9 mouse cellular contexts compared by ENCODE assay signal in the genomic region with DNA sequence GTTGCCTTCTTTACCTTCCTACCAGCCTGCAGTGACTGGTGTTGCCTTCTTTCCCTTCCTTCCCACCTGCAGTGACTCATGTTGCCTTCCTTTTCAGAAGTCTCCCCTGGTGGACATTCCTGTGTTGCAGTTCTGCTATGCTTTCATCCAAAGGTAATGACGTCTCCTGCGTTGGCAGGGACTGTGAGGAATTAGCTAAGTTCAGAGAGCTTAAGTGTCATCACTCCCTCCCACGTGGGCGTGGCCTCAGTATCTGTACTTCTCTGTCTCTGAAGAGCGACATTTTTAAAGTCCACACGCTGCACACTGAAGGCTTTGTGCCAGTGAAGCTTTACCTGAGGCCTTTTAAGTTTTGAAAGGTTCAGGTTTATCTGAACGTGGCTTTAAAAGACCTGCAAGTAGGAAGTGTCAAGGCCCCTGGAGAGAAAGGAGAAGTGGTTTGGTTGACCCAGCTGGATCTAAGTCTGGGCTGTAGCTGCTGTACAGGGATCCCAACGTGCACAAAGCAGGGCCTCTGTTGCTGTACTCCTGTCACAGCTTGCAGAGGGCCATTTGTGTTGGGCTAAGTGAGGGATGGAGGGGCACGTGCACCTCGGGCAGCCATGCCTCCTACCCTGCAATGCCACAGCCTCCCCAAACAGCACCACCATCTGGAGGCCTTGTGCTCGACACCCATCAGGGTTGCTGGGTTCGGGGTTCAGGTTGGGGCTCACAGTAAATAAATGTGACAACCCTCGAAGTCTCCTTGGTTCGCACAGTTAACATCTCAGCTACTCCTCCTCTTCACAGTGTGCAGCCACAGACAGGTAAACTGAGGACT. TPM values are rescaled to one million over a fixed set of nuclear protein-coding genes. Genes with fewer than 3 reads are reported as not detected.
DNase-seq lines count a peak whose midpoint lies in the region; ATAC-seq and TF ChIP-seq lines count a peak whose summit lies in the region.
"Had no signal": no experiment of that assay in that cellular context is flagged by ENCODE, and none has a peak within 500 bp of the region (broad histone marks: within the 10 kb centered on the region; RNA-seq: fewer than 3 reads in every experiment).

No protein-coding gene starts in this region.

- ATAC-seq in liver, embryonic 15.5 days (ENCODE audit: insufficient read depth) = peak; percentile 54; the same call in 1 of the 2 replicates
- peak; percentile 65 for ATAC-seq in stomach, postnatal 0 days (ENCODE audit: low FRiP score, low TSS enrichment)
- ATAC-seq: hindbrain, embryonic 16.5 days had no signal

- H3K4me3 ChIP-seq in liver, embryonic 15.5 days (replicated peaks) = no peak overlapping the region
- no peak overlapping the region for H3K4me3 ChIP-seq in stomach, postnatal 0 days (ENCODE audit: low read depth, low read length)

- TF ChIP-seq EP300 in stomach, postnatal 0 days (optimal IDR thresholded peaks at IDR 0.05) = no peak

- peak; percentile 61 for TF ChIP-seq CTCF in stomach, postnatal 0 days (IDR thresholded peaks at IDR 0.05; ENCODE audit: low read depth)

- H3K27ac ChIP-seq in liver, embryonic 15.5 days (replicated peaks) = 0 out of 2 replicates have a peak overlapping the region, but pooled peaks have one; percentile 33
- 0 out of 2 replicates have a peak overlapping the region, but pooled peaks have one; percentile 13 for H3K27ac ChIP-seq in stomach, postnatal 0 days (replicated peaks)

- H3K36me3 ChIP-seq in liver, embryonic 15.5 days (replicated peaks) = peaks cover 58% of the 10 kb centered on the region
- H3K36me3 ChIP-seq in stomach, postnatal 0 days (ENCODE audit: control insufficient read depth, insufficient read depth, low read length) = peaks cover 12% of the 10 kb centered on the region

- no peak overlapping the region for H3K9ac ChIP-seq in liver, embryonic 15.5 days
- H3K9ac ChIP-seq in stomach, postnatal 0 days (ENCODE audit: low read length) = no peak overlapping the region

- H3K9me3 ChIP-seq in liver, embryonic 15.5 days (replicated peaks) = 0 out of 2 replicates have a peak, but pooled peaks cover 6% of the 10 kb centered on the region
- 0 out of 2 replicates have a peak, but pooled peaks cover 4% of the 10 kb centered on the region for H3K9me3 ChIP-seq in stomach, postnatal 0 days (ENCODE audit: control insufficient read depth, low read length)

- DNase-seq in right cerebral cortex, adult 2 months (ENCODE audit: low spot score in 2 of 2) = peak; percentile 36
- no peak for DNase-seq in right cerebral cortex, postnatal 14 days
- peak; percentile 72 for DNase-seq in c-Kit-positive CD71-positive TER-119-negative erythroid progenitor cells, embryonic 14.5 days (ENCODE audit: low read depth)
- DNase-seq in stomach, postnatal 0 days (ENCODE audit: low spot score) = peak; percentile 42
- no peak for DNase-seq in cerebellum, adult 9-10 months
- no peak for DNase-seq in right cerebral cortex, postnatal 36 days (ENCODE audit: low spot score in 2 of 2)
- DNase-seq: cerebellum, adult 11-12 months had no signal

- peak overlapping the region; percentile 27 for H3K4me2 ChIP-seq in liver, embryonic 15.5 days
- H3K4me2 ChIP-seq in stomach, postnatal 0 days (replicated peaks; ENCODE audit: low read depth) = no peak overlapping the region

- 28% methylated on average over 14 of the region's 14 CpGs for WGBS in liver, embryonic 15.5 days (ENCODE audit: insufficient replicate concordance)
- 51% methylated on average over 14 of the region's 14 CpGs for WGBS in stomach, postnatal 0 days

- no peaks in the 10 kb centered on the region for H3K27me3 ChIP-seq in liver, embryonic 15.5 days
- H3K27me3 ChIP-seq in stomach, postnatal 0 days (ENCODE audit: control insufficient read depth, insufficient read depth, low read length) = no peaks in the 10 kb centered on the region

- peaks cover 41% of the 10 kb centered on the region for H3K4me1 ChIP-seq in liver, embryonic 15.5 days (replicated peaks)
- H3K4me1 ChIP-seq in stomach, postnatal 0 days (replicated peaks; ENCODE audit: control insufficient read depth, insufficient read depth) = no peaks in the 10 kb centered on the region

RNA-seq across cellular contexts. Expression of a gene that starts 51.1 kb away (rescaled TPM):
- polyA plus RNA-seq in liver, embryonic 15.5 days (2015; fragmentation: Nextera tagmentation; extraction: Ambion mirVana) = 16.0 and 16.1 TPM in 2 replicates
- polyA plus RNA-seq in stomach, postnatal 0 days (2015; fragmentation: Nextera tagmentation; extraction: Ambion mirVana) = 12.4 and 17.9 TPM in 2 replicates

Comparison
In these comparisons a context has a peak if more than half of its experiments do, and no peak if none do; other contexts are left out.
1. DNase-seq: peak in right cerebral cortex, adult 2 months (2 of 2), c-Kit-positive CD71-positive TER-119-negative erythroid progenitor cells, embryonic 14.5 days (single experiment) and stomach, postnatal 0 days (single experiment); none in right cerebral cortex, postnatal 14 days (single experiment), cerebellum, adult 9-10 months (single experiment) and right cerebral cortex, postnatal 36 days (0 of 2).